Mouse (Mus musculus) NIH3T3 (cell line): ENCODE data around the gene Nceh1.

Experiments
- DNase-seq: peaks from one replicate; pipeline ENCODE4 v3.0.0-alpha.2; 2012; ENCODE audit warnings: low read depth

Nceh1 gene

GRCm38 (mm10) chr3:27322591-27322990 lies 139.8 kb downstream of the Nceh1 start:
- DNase-seq, result no peak

- DNase-seq, result no peak
These were observed 140.8 kb downstream of the Nceh1 start for GRCm38 (mm10) chr3:27323551-27323950.

GRCm38 (mm10) chr3:27326633-27327191 lies 143.9 kb downstream of the Nceh1 start:
- no peak for DNase-seq

GRCm38 (mm10) chr3:27330706-27331105 lies 147.9 kb downstream of the Nceh1 start:
- no peak for DNase-seq
